Mouse (Mus musculus): ENCODE results near the gene Cyth2. TPM values are rescaled to one million over a fixed set of nuclear protein-coding genes. Genes with fewer than 3 reads are reported as not detected.

The Cyth2 gene
- 105 and 113 TPM in 2 replicates for polyA plus RNA-seq (2015; fragmentation: Nextera tagmentation; extraction: Ambion mirVana)

GRCm38 (mm10) chr7:45813787-45814779 lies at the start of gene Cyth2:
TSS of gene Cyth2 (minus strand) at chr7:45814581.
- H3K9ac ChIP-seq (replicated peaks; ENCODE audit: low read depth), result peak within 1 kb of the TSS; percentile 98
- TF ChIP-seq CTCF (IDR thresholded peaks at IDR 0.05) (0 out of 2 replicates have a peak, but pooled peaks have one; percentile 2), EP300 (IDR thresholded peaks at IDR 0.05) (no peak)
- DNase-seq (ENCODE audit: low spot score) (peak; percentile 100), ATAC-seq (peak; percentile 99)
- under 1% methylated on average over 57 of the region's 92 CpGs for WGBS
- peaks cover 5% of the 10 kb centered on the region; the same call in 1 of the 2 replicates for H3K4me1 ChIP-seq (ENCODE audit: insufficient read depth, low read depth, low read length)
- peak within 1 kb of the TSS; percentile 89 for H3K4me2 ChIP-seq (replicated peaks; ENCODE audit: low read depth, low read length)
- H3K4me3 ChIP-seq (ENCODE audit: low read depth, low read length), result peak within 1 kb of the TSS; percentile 99
- H3K36me3 ChIP-seq (ENCODE audit: insufficient read depth, low read length), result peaks cover 30% of the 10 kb centered on the region
- H3K9me3 ChIP-seq (ENCODE audit: low read length), result no peaks in the 10 kb centered on the region
- H3K27me3 ChIP-seq (replicated peaks; ENCODE audit: insufficient read depth, low read length), result no peaks in the 10 kb centered on the region
- H3K27ac ChIP-seq (ENCODE audit: low read length), result peak within 1 kb of the TSS; percentile 100

GRCm38 (mm10) chr7:45862804-45863203 lies 48.4 kb upstream of the Cyth2 start:
- H3K4me3 ChIP-seq (ENCODE audit: low read depth, low read length), result no peak overlapping the region
- H3K4me2 ChIP-seq (replicated peaks; ENCODE audit: low read depth, low read length), result no peak overlapping the region
- H3K4me1 ChIP-seq (ENCODE audit: insufficient read depth, low read depth, low read length), result peaks cover 3% of the 10 kb centered on the region; the same call in 1 of the 2 replicates
- TF ChIP-seq CTCF (IDR thresholded peaks at IDR 0.05), result no peak
- TF ChIP-seq EP300 (IDR thresholded peaks at IDR 0.05), result no peak
- 85% methylated on average over 7 of the region's 7 CpGs for WGBS
- no peak for ATAC-seq
- no peaks in the 10 kb centered on the region for H3K36me3 ChIP-seq (ENCODE audit: insufficient read depth, low read length)
- H3K27me3 ChIP-seq (replicated peaks; ENCODE audit: insufficient read depth, low read length), result 0 out of 2 replicates have a peak, but pooled peaks cover 5% of the 10 kb centered on the region
- DNase-seq (ENCODE audit: low spot score), result no peak
- no peak overlapping the region for H3K9ac ChIP-seq (replicated peaks; ENCODE audit: low read depth)
- no peak overlapping the region for H3K27ac ChIP-seq (ENCODE audit: low read length)
- no peaks in the 10 kb centered on the region for H3K9me3 ChIP-seq (ENCODE audit: low read length)

- peak; percentile 61 for DNase-seq (ENCODE audit: low spot score)
- H3K27me3 ChIP-seq (replicated peaks; ENCODE audit: insufficient read depth, low read length), result peaks cover 13% of the 10 kb centered on the region; the same call in 1 of the 2 replicates
- peaks cover 13% of the 10 kb centered on the region; the same call in 1 of the 2 replicates for H3K4me1 ChIP-seq (ENCODE audit: insufficient read depth, low read depth, low read length)
- ATAC-seq, result peak; percentile 78
- WGBS, result 24% methylated on average over 4 of the region's 4 CpGs
- H3K9ac ChIP-seq (replicated peaks; ENCODE audit: low read depth), result no peak overlapping the region
- no peaks in the 10 kb centered on the region for H3K36me3 ChIP-seq (ENCODE audit: insufficient read depth, low read length)
- H3K4me3 ChIP-seq (ENCODE audit: low read depth, low read length), result no peak overlapping the region
- no peak for TF ChIP-seq EP300 (IDR thresholded peaks at IDR 0.05)
- TF ChIP-seq CTCF (IDR thresholded peaks at IDR 0.05), result no peak
- no peak overlapping the region for H3K27ac ChIP-seq (ENCODE audit: low read length)
- H3K4me2 ChIP-seq (replicated peaks; ENCODE audit: low read depth, low read length), result no peak overlapping the region
- H3K9me3 ChIP-seq (ENCODE audit: low read length), result no peaks in the 10 kb centered on the region
These were observed 44.6 kb upstream of the Cyth2 start for GRCm38 (mm10) chr7:45859008-45859407.

GRCm38 (mm10) chr7:45856950-45857901 lies 42.8 kb upstream of the Cyth2 start:
- no peaks in the 10 kb centered on the region for H3K9me3 ChIP-seq (ENCODE audit: low read length)
- ATAC-seq, result peak; percentile 26; the same call in 1 of the 2 replicates
- no peaks in the 10 kb centered on the region for H3K36me3 ChIP-seq (ENCODE audit: insufficient read depth, low read length)
- H3K4me1 ChIP-seq (ENCODE audit: insufficient read depth, low read depth, low read length), result peaks cover 13% of the 10 kb centered on the region; the same call in 1 of the 2 replicates
- TF ChIP-seq CTCF (IDR thresholded peaks at IDR 0.05), result no peak
- TF ChIP-seq EP300 (IDR thresholded peaks at IDR 0.05), result no peak
- no peak for DNase-seq (ENCODE audit: low spot score)
- peaks cover 13% of the 10 kb centered on the region; the same call in 1 of the 2 replicates for H3K27me3 ChIP-seq (replicated peaks; ENCODE audit: insufficient read depth, low read length)
- no peak overlapping the region for H3K27ac ChIP-seq (ENCODE audit: low read length)
- 0 out of 2 replicates have a peak overlapping the region, but pooled peaks have one; percentile 5 for H3K9ac ChIP-seq (replicated peaks; ENCODE audit: low read depth)
- H3K4me2 ChIP-seq (replicated peaks; ENCODE audit: low read depth, low read length), result peak overlapping the region; percentile 59
- peak overlapping the region; percentile 31 for H3K4me3 ChIP-seq (ENCODE audit: low read depth, low read length)
- WGBS, result 4% methylated on average over 29 of the region's 30 CpGs

GRCm38 (mm10) chr7:45853089-45853488 lies 38.7 kb upstream of the Cyth2 start:
- no peak for TF ChIP-seq CTCF (IDR thresholded peaks at IDR 0.05)
- no peak for TF ChIP-seq EP300 (IDR thresholded peaks at IDR 0.05)
- ATAC-seq, result no peak
- 79% methylated on average over 12 of the region's 12 CpGs for WGBS
- DNase-seq (ENCODE audit: low spot score), result no peak
- Histone ChIP-seq H3K4me3 (ENCODE audit: low read depth, low read length) (no peak overlapping the region), H3K27ac (ENCODE audit: low read length) (no peak overlapping the region), H3K9me3 (ENCODE audit: low read length) (no peaks in the 10 kb centered on the region), H3K27me3 (replicated peaks; ENCODE audit: insufficient read depth, low read length) (peaks cover 13% of the 10 kb centered on the region; the same call in 1 of the 2 replicates), H3K4me1 (ENCODE audit: insufficient read depth, low read depth, low read length) (peaks cover 13% of the 10 kb centered on the region; the same call in 1 of the 2 replicates), H3K9ac (replicated peaks; ENCODE audit: low read depth) (no peak overlapping the region), H3K36me3 (ENCODE audit: insufficient read depth, low read length) (no peaks in the 10 kb centered on the region), H3K4me2 (replicated peaks; ENCODE audit: low read depth, low read length) (no peak overlapping the region)
